Mouse (Mus musculus) thymus, adult 2 months (tissue): ENCODE data around the gene Dlgap1. TPM values are rescaled to one million over a fixed set of nuclear protein-coding genes. Genes with fewer than 3 reads are reported as not detected.

ENCODE experiments used
- DNase-seq: peaks from one replicate; pipeline ENCODE4 v3.0.0; 2021
- H3K27ac ChIP-seq: fragments of 200-500 bp; 2 replicates; pipeline ENCODE4 v1.5.1; 2012; ENCODE audit warnings: low read length, control low read depth; ENCODE audit not compliant: control insufficient read depth, insufficient read depth
- H3K27me3 ChIP-seq: fragments of 200-500 bp; 2 replicates; pipeline ENCODE4 v1.6.1; 2012; ENCODE audit warnings: mild to moderate bottlenecking, low read length, moderate library complexity, mixed read lengths; ENCODE audit not compliant: control insufficient read depth, insufficient read depth
- H3K36me3 ChIP-seq: fragments of 200-500 bp; 2 replicates; pipeline ENCODE4 v1.6.1; 2012; ENCODE audit warnings: mild to moderate bottlenecking, low read length, moderate library complexity; ENCODE audit not compliant: control insufficient read depth, insufficient read depth
- H3K4me1 ChIP-seq: fragments of 200-500 bp; replicated peaks from 2 replicates; pipeline ENCODE4 v1.6.1; 2012; ENCODE audit warnings: low read length; ENCODE audit not compliant: control insufficient read depth, insufficient read depth
- H3K4me3 ChIP-seq: fragments of 200-500 bp; 2 replicates; pipeline ENCODE4 v1.5.1; 2012; ENCODE audit warnings: mild to moderate bottlenecking, low read length, control low read depth, moderate library complexity; ENCODE audit not compliant: control insufficient read depth, insufficient read depth
- CTCF ChIP-seq: fragments of 200-500 bp; IDR thresholded peaks from 2 replicates; pipeline ENCODE4 v1.5.1; 2012; ENCODE audit warnings: mild to moderate bottlenecking, control low read depth, low read length, moderate library complexity, borderline replicate concordance; ENCODE audit not compliant: control insufficient read depth, poor library complexity, insufficient read depth; ENCODE audit errors: extremely low read depth
- POLR2A ChIP-seq: fragments of 200-500 bp; IDR thresholded peaks from 2 replicates; pipeline ENCODE4 v1.6.1; 2012; ENCODE audit warnings: mild to moderate bottlenecking, low read length, control low read depth, moderate library complexity; ENCODE audit not compliant: control insufficient read depth, poor library complexity, insufficient read depth; ENCODE audit errors: extremely low read depth
- WGBS: fragments of 180-500 bp; shearing (Covaris S2); methylation state at CpG from one replicate; pipeline ENCODE4 v1.1.7; 2018; 5-methylcytosine and 5-hydroxymethylcytosine counted together
- polyA plus RNA-seq: library from polyadenylated mRNA; depleted of rRNA; stranded (reverse); fragments of >200 nt; gene quantifications from 2 replicates; pipeline ENCODE4 v1.2.3, GENCODE M21; 2012

The Dlgap1 gene
- polyA plus RNA-seq, 1 experiment = 0.32 TPM

GRCm38 (mm10) chr17:70845543-70845942, 876.7 kb downstream of the Dlgap1 start:
- Histone ChIP-seq H3K4me3 (no peak overlapping the region), H3K36me3 (peaks cover 29% of the 10 kb centered on the region), H3K27me3 (no peaks in the 10 kb centered on the region), H3K27ac (no peak overlapping the region), H3K4me1 (0 out of 2 replicates have a peak, but pooled peaks cover 4% of the 10 kb centered on the region)
- no peak for TF ChIP-seq POLR2A
- DNase-seq = no peak
- WGBS = 86% methylated on average over 2 of the region's 2 CpGs

- Histone ChIP-seq H3K27ac (no peak overlapping the region), H3K4me1 (0 out of 2 replicates have a peak, but pooled peaks cover 4% of the 10 kb centered on the region), H3K27me3 (no peaks in the 10 kb centered on the region), H3K36me3 (peaks cover 29% of the 10 kb centered on the region), H3K4me3 (no peak overlapping the region)
- TF ChIP-seq POLR2A (no peak), CTCF (no peak)
- WGBS = 65% methylated on average over 8 of the region's 8 CpGs
- no peak for DNase-seq
Observed at GRCm38 (mm10) chr17:70846111-70846644, 877.3 kb downstream of the Dlgap1 start.

- no peak overlapping the region for H3K4me3 ChIP-seq
Observed at GRCm38 (mm10) chr17:70847086-70847485, 878.2 kb downstream of the Dlgap1 start.

GRCm38 (mm10) chr17:70847751-70848510, 879.1 kb downstream of the Dlgap1 start:
- Histone ChIP-seq H3K4me1 (0 out of 2 replicates have a peak, but pooled peaks cover 4% of the 10 kb centered on the region), H3K4me3 (peak overlapping the region; percentile 62; the same call in 1 of the 2 replicates), H3K36me3 (peaks cover 25% of the 10 kb centered on the region), H3K27me3 (no peaks in the 10 kb centered on the region), H3K27ac (peak overlapping the region; percentile 20)
- 1% methylated on average over 17 of the region's 17 CpGs for WGBS
- TF ChIP-seq POLR2A = no peak
- no peak for TF ChIP-seq CTCF
- DNase-seq = peak; percentile 18

More at GRCm38 (mm10) chr17:70847086-70847485, 878.2 kb downstream of the Dlgap1 start:
- under 1% methylated on average over 4 of the region's 4 CpGs for WGBS
- DNase-seq = peak; percentile 71
- Histone ChIP-seq H3K36me3 (peaks cover 29% of the 10 kb centered on the region), H3K27ac (no peak overlapping the region), H3K4me1 (0 out of 2 replicates have a peak, but pooled peaks cover 4% of the 10 kb centered on the region), H3K27me3 (no peaks in the 10 kb centered on the region)
- TF ChIP-seq POLR2A (no peak), CTCF (no peak)

- TF ChIP-seq POLR2A (no peak; the same call in 1 of the 2 replicates), CTCF (no peak)
- WGBS = 1% methylated on average over 23 of the region's 23 CpGs
Observed at GRCm38 (mm10) chr17:70848511-70849398, 879.9 kb downstream of the Dlgap1 start.

More at GRCm38 (mm10) chr17:70848511-70849398, 879.9 kb downstream of the Dlgap1 start:
- Histone ChIP-seq H3K4me3 (peak overlapping the region; percentile 62), H3K27me3 (no peaks in the 10 kb centered on the region), H3K36me3 (peaks cover 16% of the 10 kb centered on the region), H3K4me1 (0 out of 2 replicates have a peak, but pooled peaks cover 4% of the 10 kb centered on the region), H3K27ac (peak overlapping the region; percentile 91)
- DNase-seq = peak; percentile 65
